16 mouse cellular contexts compared by ENCODE assay signal in the genomic region with DNA sequence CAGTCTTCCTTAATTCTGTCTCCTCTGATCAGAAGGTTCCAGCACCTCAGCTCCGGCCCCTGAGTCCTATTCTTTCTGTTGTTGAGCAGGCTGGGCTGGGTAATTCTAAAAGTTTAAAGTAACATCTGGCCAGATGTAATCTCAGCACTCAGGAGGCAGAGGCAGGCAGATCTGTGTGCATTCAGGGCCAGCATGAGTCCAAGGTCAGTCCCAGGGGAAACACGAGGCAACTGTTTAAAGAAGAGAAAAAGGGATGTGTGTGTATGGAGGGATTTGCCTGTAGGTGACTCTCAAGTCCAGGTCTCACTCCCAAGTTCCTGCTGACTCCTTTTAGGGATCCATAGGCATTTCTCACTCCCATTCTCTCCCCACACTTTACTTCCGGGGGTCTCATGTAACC.
"Had no signal": no experiment of that assay in that cellular context is flagged by ENCODE, and none has a peak within 500 bp of the region (broad histone marks: within the 10 kb centered on the region; RNA-seq: fewer than 3 reads in every experiment).

No protein-coding gene starts in this region.

- H3K4me3 ChIP-seq: neural tube, embryonic 12.5 days; neural tube, embryonic 13.5 days; neural tube, embryonic 15.5 days; stomach, embryonic 15.5 days had no signal

- H3K9ac ChIP-seq: neural tube, embryonic 12.5 days; neural tube, embryonic 13.5 days; neural tube, embryonic 15.5 days; stomach, embryonic 15.5 days had no signal

- H3K4me2 ChIP-seq: neural tube, embryonic 12.5 days; neural tube, embryonic 13.5 days; neural tube, embryonic 15.5 days; stomach, embryonic 15.5 days had no signal

- H3K27ac ChIP-seq: neural tube, embryonic 12.5 days; neural tube, embryonic 13.5 days; neural tube, embryonic 15.5 days; stomach, embryonic 15.5 days; stomach, postnatal 0 days had no signal

- H3K9me3 ChIP-seq: neural tube, embryonic 12.5 days; neural tube, embryonic 13.5 days; neural tube, embryonic 15.5 days; stomach, embryonic 15.5 days had no signal

- H3K36me3 ChIP-seq: neural tube, embryonic 12.5 days; neural tube, embryonic 13.5 days; neural tube, embryonic 15.5 days; stomach, embryonic 15.5 days had no signal

- DNase-seq: retina, postnatal 1 day; right cerebral cortex, adult 18-20 months; right cerebral cortex, postnatal 14 days; right cerebral cortex, postnatal 25 days; right cerebral cortex, postnatal 4 days; thymus, adult 18-20 months; thymus, adult 2 months; thymus, postnatal 14 days; thymus, postnatal 25 days; thymus, postnatal 36 days; thymus, postnatal 4 days had no signal
